Mouse (Mus musculus): ENCODE data around the gene Cyp2j5. TPM values are rescaled to one million over a fixed set of nuclear protein-coding genes. Genes with fewer than 3 reads are reported as not detected.

Cyp2j5 gene
- polyA plus RNA-seq (2021; fragmentation: Nextera tagmentation), result not detected in 2 replicates
- long read RNA-seq, experiment 1, result 0 reads
- long read RNA-seq, experiment 2, result 0 reads

GRCm38 (mm10) chr4:96663991-96664390 is at the start of gene Cyp2j5:
Gene Cyp2j5, minus strand, starts transcription at chr4:96664154.

GRCm38 (mm10) chr4:96590911-96591790 is 72.8 kb downstream of the Cyp2j5 start, which contains the start of gene Cyp2j9:
Gene Cyp2j9, minus strand, starts transcription at chr4:96591578.

Other genes with a start within 250 kb of the Cyp2j5 start
- not detected in 2 replicates for gene Cyp2j8, start 156.8 kb downstream of the Cyp2j5 start, polyA plus RNA-seq (2021; fragmentation: Nextera tagmentation)
- gene Cyp2j6, start 110.5 kb downstream of the Cyp2j5 start, polyA plus RNA-seq (2021; fragmentation: Nextera tagmentation), result 9.3 and 9.9 TPM in 2 replicates
- gene Cyp2j9, start 72.6 kb downstream of the Cyp2j5 start, polyA plus RNA-seq (2021; fragmentation: Nextera tagmentation), result 27.9 and 32.0 TPM in 2 replicates
- gene Gm12695, start 121.0 kb upstream of the Cyp2j5 start, polyA plus RNA-seq (2021; fragmentation: Nextera tagmentation), result 0.13 TPM in 1 of 2 replicates, not detected in the other